Mouse (Mus musculus): ENCODE data around the gene Mmp24. TPM values are rescaled to one million over a fixed set of nuclear protein-coding genes. Genes with fewer than 3 reads are reported as not detected.
"Not testable (repeated sequence)": the region's sequence is repeated elsewhere in the genome, so short reads cannot be mapped to it uniquely, and the experiment has no call there.

Mmp24 gene
- total RNA-seq, 2 experiments from 2014 or later, result 43.5 to 43.6 TPM

DNA sequence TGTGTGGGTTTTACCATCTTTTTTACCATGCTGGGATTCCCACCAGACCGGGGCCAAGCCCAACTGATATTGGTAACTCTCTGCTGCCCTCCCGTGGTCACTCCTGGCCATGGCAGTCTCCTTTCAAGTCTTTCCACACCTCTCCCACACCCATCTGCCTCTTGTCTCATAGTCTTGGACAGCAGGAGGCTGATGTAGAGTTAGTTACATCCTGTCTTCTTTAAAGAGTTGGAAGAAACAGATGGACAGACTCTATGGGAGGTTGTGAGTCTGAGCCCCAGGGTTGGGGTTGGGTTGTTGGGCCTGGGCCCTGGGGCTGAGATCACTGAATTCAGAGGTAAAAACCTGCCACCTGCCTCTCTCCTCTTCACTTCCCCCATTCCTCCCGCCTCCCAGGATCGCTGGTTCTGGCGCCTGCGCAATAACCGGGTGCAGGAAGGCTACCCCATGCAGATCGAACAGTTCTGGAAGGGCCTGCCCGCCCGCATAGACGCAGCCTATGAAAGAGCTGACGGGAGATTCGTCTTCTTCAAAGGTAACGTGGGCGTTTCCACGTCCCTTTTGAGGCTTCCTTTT lies 36.8 kb downstream of the Mmp24 start:
- DNase-seq (ENCODE audit: extremely low spot score in 1 of 2, low spot score in 1 of 2), result peak; percentile 79 to 94

DNA sequence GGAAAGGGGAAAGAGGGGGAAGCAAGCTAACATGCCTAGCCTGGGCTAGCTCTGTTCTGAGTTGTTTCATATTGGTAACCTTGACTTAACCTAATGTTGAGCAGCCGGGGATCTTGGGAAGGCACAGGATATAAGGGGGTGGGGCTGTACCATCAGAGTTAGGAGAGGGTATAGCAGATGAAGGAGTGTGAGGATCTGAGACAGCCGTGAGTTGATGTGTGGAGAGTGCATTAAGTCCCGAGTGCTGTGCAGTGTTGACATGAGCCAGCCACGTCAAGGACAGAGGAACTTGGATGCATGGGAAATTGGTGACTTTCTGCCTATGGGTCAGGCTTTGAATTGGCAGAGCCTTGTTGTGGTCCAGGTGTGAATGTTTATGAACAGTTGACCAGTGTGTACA lies 37.5 kb downstream of the Mmp24 start:
- DNase-seq (ENCODE audit: extremely low spot score in 1 of 2, low spot score in 1 of 2), result no peak

DNA sequence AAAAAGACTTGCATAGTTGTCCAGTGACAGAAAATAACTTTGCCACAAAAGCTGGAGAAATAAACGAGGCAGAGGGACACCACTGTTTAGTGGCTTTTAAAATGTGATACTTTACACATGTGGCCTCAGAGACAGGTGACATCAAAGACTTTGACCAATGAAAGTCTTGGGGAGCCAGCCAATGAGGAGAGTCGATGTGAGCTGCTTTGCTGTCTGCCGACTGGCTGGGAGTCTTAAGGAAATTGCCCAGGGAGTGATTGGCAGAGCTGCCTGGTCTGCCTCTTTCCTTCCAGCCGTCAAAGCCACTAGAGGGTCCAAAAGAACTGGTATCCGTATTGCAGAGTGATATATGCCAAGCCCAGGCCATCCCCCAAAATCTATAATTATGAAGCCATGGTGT lies 39.7 kb downstream of the Mmp24 start:
- DNase-seq (ENCODE audit: extremely low spot score in 1 of 2, low spot score in 1 of 2), result no peak

DNA sequence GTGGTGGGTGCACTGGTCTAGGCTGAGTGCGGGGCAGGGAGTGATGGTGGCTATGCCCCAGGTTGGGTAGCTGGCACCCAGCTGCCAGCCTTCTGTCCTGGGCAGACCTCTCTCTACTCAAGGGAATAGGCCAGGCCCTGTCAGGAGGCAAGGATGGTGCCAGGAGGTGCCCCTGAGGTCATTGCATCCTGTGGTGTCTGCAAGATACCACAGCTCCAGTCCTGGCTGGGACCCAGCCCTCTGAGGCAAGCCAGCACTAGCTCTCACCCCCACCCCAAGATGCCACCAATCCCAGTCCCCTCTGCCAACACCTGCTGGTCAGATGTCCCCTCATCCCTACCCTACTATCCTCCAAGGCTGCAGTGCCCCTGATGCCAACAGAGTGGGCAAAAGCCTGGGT lies 41.0 kb downstream of the Mmp24 start:
- DNase-seq (ENCODE audit: extremely low spot score in 1 of 2, low spot score in 1 of 2), result no peak

DNA sequence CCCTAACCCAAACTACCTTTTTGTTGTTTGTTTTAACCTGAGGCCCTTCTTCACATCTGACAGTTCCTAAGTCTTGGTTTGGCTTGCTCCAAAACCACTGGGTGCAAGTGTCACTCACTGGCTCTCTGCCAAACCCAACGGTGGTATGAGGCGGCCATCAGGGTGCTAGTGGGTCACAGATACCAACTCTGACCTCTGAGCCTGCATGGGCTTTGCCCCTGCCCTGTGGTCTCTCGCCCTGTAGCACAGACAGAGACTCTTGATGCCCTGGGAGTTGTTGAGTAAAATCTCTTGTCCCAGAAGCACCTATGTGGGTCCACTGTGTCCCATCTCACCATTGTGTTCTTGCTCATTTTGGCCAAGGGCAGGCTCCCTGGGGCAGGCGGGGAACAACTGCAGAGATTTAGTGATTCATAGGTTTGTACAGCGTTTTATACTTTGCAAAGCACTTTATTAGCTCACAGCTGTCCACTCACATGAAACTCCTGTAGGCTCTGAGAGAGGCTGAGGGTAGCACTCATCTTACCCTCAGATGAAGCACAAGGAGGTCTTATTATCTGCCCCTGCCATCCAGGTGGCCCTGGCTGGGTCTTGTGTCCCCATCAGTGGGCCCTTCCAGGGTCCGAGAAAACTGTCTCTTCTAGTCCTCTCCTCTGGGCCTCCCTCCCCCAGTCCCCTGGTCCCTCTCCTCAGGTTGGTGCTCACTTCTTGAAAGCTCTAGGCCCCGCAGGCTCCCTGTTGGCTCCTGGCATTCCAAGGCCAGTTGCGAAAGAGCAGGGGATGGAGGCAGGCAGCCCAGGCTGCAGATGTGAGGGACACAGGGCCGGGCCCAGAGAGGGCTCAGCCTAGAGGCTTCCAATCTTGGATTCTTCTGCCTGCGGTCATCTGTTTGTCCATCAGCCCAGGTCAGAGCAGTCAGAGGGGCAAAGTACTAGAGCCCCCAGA lies 42.4 kb downstream of the Mmp24 start:
- DNase-seq (ENCODE audit: extremely low spot score in 1 of 2, low spot score in 1 of 2), result peak in 1 of 2 experiments; percentile 27

DNA sequence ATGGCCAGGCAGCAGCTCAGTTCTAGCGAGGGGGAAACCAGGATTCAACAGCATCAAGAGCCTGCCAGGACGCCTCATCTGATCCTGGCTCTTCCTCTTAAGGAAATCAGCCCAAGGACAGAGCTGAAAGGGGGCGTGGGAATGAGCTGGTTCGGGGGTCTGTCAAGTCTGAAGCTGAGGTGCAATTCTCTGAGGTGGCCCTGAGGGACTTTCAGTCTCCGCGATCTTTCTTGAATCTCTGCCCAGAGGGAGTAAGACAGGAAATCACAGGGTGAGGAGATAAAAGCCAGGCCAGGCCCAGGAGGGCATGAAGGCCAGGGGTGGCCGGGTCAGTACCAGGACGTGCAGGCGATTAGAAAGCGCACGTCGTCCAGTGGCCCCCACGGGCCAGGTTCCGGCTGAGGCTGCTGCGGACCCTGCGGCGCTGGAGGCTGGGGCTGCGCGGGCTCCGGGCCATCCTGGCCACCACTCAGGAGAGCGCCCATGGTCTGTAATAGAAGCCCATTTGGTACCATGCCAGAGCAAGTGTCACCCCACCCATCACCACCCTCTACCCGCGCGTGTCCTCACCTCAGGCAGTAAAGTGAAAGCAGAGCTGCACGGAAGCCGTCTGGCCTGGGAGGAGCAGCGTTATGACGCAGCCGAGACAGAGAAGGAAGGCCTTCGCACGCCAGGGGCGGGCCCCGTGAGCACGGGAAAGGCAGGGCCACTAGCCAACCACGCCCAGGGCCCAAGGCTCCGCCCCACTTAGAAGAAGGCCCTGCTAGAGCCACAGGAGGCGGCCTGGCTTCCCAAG lies 43.7 kb downstream of the Mmp24 start:
- DNase-seq (ENCODE audit: extremely low spot score in 1 of 2, low spot score in 1 of 2), result peak; percentile 86 to 89

DNA sequence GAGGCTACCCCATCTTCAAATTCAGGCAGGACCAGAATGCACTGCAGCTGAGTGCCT lies 44.1 kb downstream of the Mmp24 start, which contains the start of gene BC029722:
BC029722 (minus strand) TSS at position 35 of the 57 bp plus-strand sequence.
- no peak for DNase-seq (ENCODE audit: extremely low spot score in 1 of 2, low spot score in 1 of 2)

DNA sequence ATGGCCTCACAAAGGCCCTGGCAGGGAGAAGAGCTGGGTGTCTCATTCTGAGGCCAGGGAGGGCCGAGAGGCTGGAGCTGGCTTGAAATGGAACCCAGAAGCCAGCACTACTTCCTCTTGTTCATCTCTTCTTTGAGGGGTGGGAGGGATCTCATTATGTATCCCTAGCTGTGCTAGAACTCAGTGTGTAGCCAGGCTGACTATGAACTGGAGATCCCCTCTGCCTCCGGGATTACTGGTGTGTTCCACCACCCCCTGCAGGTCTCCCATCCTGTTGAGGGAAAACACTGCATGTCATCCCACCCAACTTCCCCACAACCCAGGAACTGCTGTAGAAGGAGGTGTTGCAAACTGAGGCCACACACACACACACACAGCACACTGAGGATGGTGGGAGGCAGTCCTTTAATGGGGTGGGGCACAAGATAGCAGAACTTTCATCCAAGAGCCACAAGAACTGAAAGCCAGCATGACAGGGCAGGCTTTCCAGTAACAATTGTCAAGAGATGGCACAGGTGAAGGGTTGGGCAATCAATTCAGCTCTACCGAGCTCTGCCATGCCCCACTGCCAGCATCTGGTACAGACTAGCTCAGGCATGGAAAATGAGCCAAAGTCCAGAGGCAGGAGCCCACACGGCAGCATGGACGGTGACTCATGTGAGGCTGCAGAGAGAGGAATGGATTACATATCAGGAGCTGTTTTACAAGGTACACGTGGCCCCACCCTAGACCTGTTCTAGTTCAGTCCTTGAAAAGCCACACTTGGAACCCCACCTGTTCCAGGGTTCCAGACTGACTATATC lies 44.5 kb downstream of the Mmp24 start:
- DNase-seq (ENCODE audit: extremely low spot score in 1 of 2, low spot score in 1 of 2), result no peak

DNA sequence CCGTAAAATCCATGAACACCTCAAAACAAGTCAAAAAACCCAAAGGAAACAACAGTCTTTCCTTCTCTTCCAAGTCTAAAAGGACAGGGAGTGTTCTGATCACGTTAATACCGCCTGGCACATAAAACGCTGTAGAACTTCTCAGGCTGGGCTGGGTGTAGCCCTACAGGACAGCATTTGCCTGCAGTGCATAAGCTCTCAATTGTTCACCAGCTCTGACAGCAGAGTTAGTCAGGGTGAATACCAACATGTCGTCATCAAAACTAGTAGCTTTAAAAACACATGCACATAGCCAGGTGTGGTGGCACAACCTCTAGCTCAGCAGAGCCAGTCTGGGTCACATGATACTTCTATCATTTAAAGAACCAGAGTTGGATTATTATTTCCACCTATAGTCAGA lies 45.6 kb downstream of the Mmp24 start:
- DNase-seq (ENCODE audit: extremely low spot score in 1 of 2, low spot score in 1 of 2), result no peak

DNA sequence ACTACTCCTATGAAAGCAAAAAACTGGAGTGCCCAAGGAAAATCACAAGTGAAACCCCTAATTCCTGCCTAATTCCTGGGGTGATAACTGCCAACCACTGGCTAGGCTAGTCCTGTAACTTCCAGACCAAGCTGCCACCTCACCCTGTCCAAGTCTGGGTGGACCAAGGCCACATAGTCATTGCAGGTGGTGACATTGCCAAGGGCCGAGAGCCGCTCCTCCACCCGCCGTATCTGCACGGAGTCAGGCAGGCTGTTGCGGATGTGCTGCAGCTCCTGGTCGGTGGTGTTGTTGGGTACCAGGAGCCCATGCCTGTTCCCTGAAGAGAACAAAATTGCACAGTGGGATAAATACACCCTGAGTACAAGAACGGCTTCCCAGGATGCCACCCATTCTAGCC lies 48.6 kb downstream of the Mmp24 start:
- no peak for DNase-seq (ENCODE audit: extremely low spot score in 1 of 2, low spot score in 1 of 2)

DNA sequence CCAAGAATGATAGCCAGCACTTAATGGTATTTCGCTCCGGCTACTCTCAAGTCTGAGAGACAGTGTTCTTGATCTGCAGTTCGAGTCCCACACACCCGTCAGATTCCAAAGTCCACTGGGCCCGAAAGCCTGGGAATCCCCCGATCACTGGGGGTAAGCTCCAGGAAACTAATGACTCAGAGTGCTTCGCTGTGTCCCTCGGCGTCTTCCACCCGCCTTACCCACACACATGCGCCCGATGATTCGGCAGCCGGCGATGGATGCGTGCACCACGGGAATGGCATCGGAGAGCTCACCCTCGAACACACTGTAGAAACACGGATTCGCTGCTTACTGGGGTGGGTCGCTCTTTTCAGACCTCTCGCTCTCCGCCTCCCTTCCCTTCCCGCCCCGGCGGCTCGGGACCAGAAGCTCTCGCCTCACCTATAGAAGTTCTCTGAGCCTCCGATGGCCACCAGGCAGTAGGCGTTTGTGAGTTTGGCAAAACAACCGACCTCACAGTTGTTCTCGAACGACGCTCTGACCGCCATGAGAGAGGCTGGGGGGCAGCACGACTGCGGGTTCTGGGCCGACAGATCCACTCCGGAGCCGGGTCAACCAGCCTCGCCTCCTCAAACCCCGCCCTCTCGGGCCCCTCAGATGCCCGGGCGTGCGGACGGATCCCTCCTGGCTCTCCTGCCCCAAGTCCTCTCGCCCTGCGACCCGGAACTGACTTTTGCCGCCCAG lies 50.9 kb downstream of the Mmp24 start:
- no peak for DNase-seq (ENCODE audit: extremely low spot score in 1 of 2, low spot score in 1 of 2)

DNA sequence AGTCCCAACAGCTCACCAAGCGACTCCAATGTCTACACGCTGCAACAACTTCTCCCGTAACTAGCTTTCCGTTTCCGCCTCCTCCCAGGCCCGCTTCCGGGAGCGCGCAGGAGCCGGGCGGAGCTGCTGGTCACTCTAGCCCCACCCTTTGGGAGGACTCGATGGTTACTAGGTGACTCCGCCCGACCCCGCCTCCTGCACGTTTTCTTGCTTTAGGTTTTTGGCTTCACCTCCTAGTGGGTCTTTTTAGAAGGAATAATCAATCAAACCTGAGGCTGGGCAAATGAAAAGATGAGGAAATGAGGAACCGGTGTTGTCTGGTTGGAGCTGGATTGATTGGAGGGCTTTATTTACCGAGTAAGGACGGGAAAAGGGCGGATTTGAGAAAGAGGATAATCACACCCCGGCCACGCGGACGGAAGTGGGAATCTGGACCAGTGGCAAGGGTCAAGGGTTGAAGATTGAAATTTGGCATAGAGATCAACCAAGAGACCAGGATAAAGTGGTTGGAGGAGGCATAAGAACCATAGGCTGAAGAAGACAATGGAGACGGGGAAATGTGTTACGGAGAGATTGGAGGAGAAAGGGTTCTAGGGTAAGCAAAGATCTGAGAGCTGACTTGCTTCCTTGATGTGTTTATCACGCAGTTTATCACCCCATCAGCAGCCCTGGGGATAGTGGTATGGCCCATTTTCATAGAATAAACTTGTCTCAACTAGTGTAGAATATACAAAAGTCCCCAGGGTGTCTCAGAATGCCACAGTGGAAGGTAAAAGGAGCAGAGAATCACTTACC lies 51.7 kb downstream of the Mmp24 start, which contains the start of gene Eif6:
Eif6 (minus strand) TSS at position 296 of the 795 bp plus-strand sequence.
- peak; percentile 56 to 68 for DNase-seq (ENCODE audit: extremely low spot score in 1 of 2, low spot score in 1 of 2)

DNA sequence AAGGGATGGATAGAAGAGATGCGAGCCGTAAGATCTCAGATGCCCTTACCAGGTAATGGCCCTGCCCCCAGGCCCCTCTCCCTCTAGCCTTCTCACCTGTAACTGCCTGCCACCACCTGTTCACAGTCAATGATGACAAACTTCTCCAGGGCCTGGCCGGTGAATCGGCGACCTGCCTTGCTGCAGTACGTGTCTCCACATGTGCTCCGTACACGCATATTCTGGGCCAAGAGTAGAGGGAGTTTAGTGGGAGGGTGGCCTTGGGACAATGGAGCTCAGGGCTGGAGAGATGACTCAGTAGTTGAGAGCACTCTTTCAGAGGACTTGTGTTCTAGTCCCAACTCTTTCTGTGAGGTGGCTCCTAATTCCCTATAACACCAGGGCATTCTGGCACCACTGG lies 55.7 kb downstream of the Mmp24 start:
- DNase-seq (ENCODE audit: extremely low spot score in 1 of 2, low spot score in 1 of 2), result no peak

DNA sequence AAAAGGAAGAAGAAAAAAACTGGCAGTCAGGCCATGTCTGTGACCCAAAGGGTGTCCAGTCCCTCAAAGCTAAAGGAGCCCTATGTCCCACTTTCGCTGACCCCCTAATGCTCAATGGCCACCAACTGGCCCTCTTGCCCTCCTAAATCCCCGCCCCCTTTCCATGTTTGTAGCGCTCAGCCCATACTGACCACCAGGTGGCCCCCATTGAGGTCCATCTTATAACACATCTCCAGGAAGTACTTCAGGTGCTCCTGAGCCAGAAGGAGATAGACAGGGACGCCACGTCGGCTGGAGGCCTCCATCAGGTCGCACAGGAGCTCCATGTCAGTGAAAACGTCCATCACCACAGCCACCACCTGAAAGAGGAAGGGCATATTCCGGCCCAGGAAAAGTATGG lies 56.2 kb downstream of the Mmp24 start:
- no peak for DNase-seq (ENCODE audit: extremely low spot score in 1 of 2, low spot score in 1 of 2)

DNA sequence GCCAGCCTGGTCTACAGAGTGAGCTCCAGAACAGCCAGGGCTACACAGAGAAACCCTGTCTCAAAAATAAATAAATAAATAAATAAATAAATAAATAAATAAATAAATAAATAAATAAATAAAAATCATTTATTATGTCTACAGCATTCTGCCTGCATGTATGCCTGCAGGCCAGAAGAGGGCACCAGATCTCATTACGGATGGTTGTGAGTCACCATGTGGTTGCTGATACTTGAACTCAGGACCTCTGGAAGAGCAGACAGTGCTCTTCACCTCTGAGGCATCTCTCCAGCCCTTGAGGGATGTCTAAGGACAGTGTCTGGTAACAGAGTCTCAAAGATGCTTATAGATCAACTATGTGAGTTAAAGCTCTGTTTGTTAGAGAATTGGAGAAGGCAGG lies 56.9 kb downstream of the Mmp24 start:
- not testable (repeated sequence) for DNase-seq (ENCODE audit: extremely low spot score in 1 of 2, low spot score in 1 of 2)

DNA sequence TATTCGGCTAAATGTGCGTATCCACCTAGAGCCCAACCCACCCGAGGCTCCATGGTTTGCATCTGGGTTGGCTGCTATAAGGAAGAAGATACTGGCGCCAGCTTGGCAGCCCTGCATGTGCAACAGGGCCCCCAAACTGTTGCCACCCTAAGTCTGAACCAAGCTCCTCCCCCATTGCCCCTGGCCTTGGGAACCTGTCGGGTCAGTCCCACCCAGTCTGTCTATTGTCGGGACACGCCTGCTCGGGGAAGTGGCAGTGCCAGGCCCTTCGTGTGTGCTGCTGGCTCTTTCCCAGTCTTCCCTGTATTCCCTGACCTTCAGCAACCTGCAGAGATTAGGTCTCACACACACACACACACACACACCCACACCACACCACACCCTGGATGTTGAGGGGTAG lies 59.6 kb downstream of the Mmp24 start, which contains the start of gene Fam83c:
Fam83c (minus strand) TSS at position 123 of the 400 bp plus-strand sequence.
- no peak for DNase-seq (ENCODE audit: extremely low spot score in 1 of 2, low spot score in 1 of 2)

DNA sequence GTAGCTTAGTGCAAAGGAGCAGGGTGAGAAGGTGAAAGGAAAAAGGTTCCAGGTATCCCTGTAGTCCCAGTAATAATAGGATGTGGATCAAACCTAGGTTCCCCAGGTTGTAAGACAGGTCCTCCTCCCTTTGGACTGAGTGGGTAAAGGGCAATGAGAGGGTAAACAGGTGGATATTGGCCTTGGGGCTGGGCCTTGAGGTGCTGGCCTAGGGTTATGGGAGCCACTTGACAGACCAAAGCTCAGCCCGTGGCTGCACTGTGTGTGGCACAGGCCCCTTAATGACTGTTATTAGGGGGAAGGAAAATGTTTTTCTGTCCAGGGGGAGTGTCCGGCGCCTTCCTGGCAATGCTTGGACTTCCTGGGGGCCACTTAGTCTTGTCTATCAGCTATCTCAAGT lies 62.8 kb downstream of the Mmp24 start:
- DNase-seq (ENCODE audit: extremely low spot score in 1 of 2, low spot score in 1 of 2), result no peak

DNA sequence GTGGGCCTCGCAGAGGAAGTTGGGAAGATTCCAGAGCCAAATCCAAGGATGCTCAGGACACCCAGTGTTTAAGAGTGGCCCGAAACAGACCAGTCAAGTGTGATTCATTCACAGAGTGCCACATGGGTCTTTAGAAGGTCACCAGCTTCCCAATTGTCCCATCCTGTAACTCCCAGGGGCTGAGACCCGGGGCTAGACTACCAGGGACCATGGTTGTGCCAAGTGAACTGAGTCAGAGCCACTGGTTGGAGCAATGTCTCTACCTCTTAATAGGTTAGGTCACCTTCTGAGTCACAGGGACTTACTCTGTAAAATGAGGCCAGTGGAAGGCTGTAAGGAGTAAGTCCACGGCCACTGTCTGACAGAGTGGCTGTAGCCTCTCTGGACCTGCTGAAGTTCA lies 63.8 kb downstream of the Mmp24 start:
- DNase-seq (ENCODE audit: extremely low spot score in 1 of 2, low spot score in 1 of 2), result no peak

DNA sequence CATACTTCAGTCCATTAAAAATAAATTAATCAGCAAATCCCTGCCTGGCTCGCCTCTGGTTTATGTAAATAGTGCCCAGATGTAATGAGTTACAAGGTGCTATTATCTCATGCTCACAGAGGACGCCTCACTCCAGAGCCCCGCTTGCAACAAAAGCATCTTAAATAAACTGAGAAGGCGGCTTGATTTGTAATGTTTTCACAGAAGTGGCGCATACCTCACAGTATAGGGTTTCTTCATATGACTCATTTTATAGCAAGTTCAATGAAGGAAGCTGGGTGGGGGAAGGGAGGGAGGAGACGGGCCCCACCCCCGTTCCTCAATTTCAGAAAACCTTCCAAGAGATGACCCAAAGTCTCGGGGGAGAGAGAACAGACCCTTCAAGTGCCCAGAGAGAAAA lies 71.8 kb downstream of the Mmp24 start:
- no peak for DNase-seq (ENCODE audit: extremely low spot score in 1 of 2, low spot score in 1 of 2)
